Mouse (Mus musculus) lung, embryonic 14.5 days (tissue): Measurements from ENCODE around the gene Pnkp. TPM values are rescaled to one million over a fixed set of nuclear protein-coding genes. Genes with fewer than 3 reads are reported as not detected.
A peak's percentile ranks its signal among the peaks of the same experiment; 100 is the strongest.

Experiments used
- ATAC-seq: fragments of 200-750 bp; cut with Nextera tagmentation; 2 replicates; pipeline ENCODE4 v1.8.0; 2017; ENCODE audit warnings: mild to moderate bottlenecking, moderate TSS enrichment, moderate library complexity; ENCODE audit not compliant: insufficient read depth
- DNase-seq: peaks from one replicate; pipeline ENCODE4 v3.0.0-alpha.2; 2015
- H3K27ac ChIP-seq: fragments of 300-500 bp; sonication (generic); 2 replicates; pipeline ENCODE4 v1.5.1; 2014; ENCODE audit warnings: low read depth, mild to moderate bottlenecking, moderate library complexity
- H3K27me3 ChIP-seq: fragments of 300-500 bp; sonication (generic); 2 replicates; pipeline ENCODE4 v1.6.1; 2014; ENCODE audit warnings: low read length, control low read depth; ENCODE audit not compliant: insufficient read depth
- H3K36me3 ChIP-seq: fragments of 300-500 bp; sonication (generic); 2 replicates; pipeline ENCODE4 v1.6.1; 2014; ENCODE audit warnings: control low read depth; ENCODE audit not compliant: insufficient read depth
- H3K4me1 ChIP-seq: fragments of 300-500 bp; sonication (generic); 2 replicates; pipeline ENCODE4 v1.6.1; 2014; ENCODE audit warnings: antibody characterized with exemption, control low read depth; ENCODE audit not compliant: insufficient read depth
- H3K4me2 ChIP-seq: fragments of 300-500 bp; sonication (generic); 2 replicates; pipeline ENCODE4 v1.6.1; 2014; ENCODE audit warnings: mild to moderate bottlenecking
- H3K4me3 ChIP-seq: fragments of 300-500 bp; sonication (generic); 2 replicates; pipeline ENCODE4 v1.5.1; 2014; ENCODE audit warnings: low read depth, low read length
- H3K9ac ChIP-seq: fragments of 300-500 bp; sonication (generic); 2 replicates; pipeline ENCODE4 v1.6.1; 2014
- H3K9me3 ChIP-seq: fragments of 300-500 bp; sonication (generic); 2 replicates; pipeline ENCODE4 v1.6.1; 2016; ENCODE audit warnings: low read depth, low read length, control low read depth
- CTCF ChIP-seq: IDR thresholded peaks from 2 replicates; pipeline ENCODE4 v1.5.1; 2016; ENCODE audit warnings: antibody characterized with exemption, low read depth
- WGBS: fragments of 180-500 bp; shearing (Covaris S2); extraction: QIAGEN DNeasy Blood & Tissue Kit; methylation state at CpG from one replicate; pipeline ENCODE4 v1.1.7; 2014; 5-methylcytosine and 5-hydroxymethylcytosine counted together
- polyA plus RNA-seq: library from polyadenylated mRNA; unstranded; fragments of >200 nt; fragmentation: Nextera tagmentation; extraction: Ambion mirVana; gene quantifications from 2 replicates; pipeline ENCODE4 v1.2.1, GENCODE M21; 2014

The Pnkp gene
- polyA plus RNA-seq, 1 experiment from 2014 or later, result 30.7 TPM

DNA sequence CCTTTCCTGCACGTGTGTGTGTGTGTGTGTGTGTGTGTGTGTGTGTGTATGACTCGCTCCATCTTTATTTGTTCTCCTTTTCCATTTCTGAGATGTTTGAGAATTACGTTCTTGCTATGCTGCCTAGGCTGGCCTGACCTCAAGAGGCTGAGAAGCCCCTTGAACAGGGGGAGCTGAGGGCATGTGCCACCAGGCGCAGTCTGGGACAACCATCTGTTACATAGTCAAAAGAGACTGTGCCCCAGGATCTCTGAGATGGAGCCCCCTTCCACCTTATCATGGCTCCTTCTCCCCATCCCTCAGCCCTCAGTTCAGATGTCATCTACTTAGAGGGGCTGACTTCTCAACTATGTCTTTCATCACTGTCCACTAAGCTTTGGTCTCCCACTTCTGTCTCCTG is 42.5 kb upstream of the Pnkp start:
- ATAC-seq (no peak), DNase-seq (no peak)
- Histone ChIP-seq H3K27ac (no peak overlapping the region), H3K4me2 (peak overlapping the region; percentile 89), H3K9me3 (no peaks in the 10 kb centered on the region), H3K4me3 (peak overlapping the region; percentile 88; the same call in 1 of the 2 replicates), H3K27me3 (no peaks in the 10 kb centered on the region), H3K36me3 (peaks cover 34% of the 10 kb centered on the region), H3K4me1 (peaks cover 14% of the 10 kb centered on the region), H3K9ac (no peak overlapping the region)
- WGBS, result 87% methylated on average over 4 of the region's 4 CpGs
- TF ChIP-seq CTCF, result no peak

DNA sequence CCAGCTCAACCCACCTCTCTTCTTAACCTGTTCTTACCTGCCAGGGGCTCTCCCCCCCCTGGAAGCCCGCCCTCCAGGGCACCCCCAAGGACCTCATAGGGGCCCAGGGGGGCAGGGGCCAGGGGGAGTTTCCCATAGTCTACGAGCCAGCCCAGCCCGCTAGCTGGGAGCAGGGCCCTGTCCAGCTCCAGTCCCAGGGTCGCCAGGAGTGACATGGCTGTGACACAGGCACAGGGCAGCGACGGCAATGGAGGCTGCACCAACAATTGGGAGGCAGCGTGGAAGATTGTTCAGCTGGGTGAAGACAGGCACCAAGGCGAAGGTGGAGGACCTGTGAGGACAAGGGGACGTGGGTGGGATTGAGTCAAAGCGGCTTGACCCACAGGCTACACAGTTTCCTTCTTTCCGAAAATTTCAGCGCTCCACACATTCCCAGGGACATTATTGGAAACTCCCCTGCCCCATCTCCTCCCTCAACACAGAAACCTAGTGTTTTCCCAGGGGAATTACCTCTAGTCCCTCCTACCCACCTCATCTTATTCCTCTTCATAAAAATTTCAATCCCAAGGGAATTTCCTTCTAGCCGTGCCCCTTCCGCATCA is 41.9 kb upstream of the Pnkp start:
- peak overlapping the region; percentile 33 for H3K9ac ChIP-seq
- WGBS, result 31% methylated on average over 14 of the region's 14 CpGs
- no peak overlapping the region; the same call in 1 of the 2 replicates for H3K27ac ChIP-seq
- DNase-seq (no peak), ATAC-seq (peak; percentile 2; the same call in 1 of the 2 replicates)
- TF ChIP-seq CTCF, result no peak
- no peaks in the 10 kb centered on the region for H3K27me3 ChIP-seq
- peaks cover 38% of the 10 kb centered on the region for H3K36me3 ChIP-seq
- peaks cover 14% of the 10 kb centered on the region for H3K4me1 ChIP-seq
- H3K9me3 ChIP-seq, result no peaks in the 10 kb centered on the region
- peak overlapping the region; percentile 88 for H3K4me3 ChIP-seq
- peak overlapping the region; percentile 89 for H3K4me2 ChIP-seq

GRCm38 (mm10) chr7:44815721-44816469 is 41.0 kb upstream of the Pnkp start, which contains the start of the genes Nup62 and Il4i1:
Gene Nup62, plus strand, starts transcription at chr7:44816088.
Gene Il4i1, plus strand, starts transcription at chr7:44816387.
- Histone ChIP-seq H3K9me3 (no peaks in the 10 kb centered on the region), H3K36me3 (peaks cover 38% of the 10 kb centered on the region), H3K4me3 (peak within 1 kb of the TSS; percentile 88), H3K27me3 (no peaks in the 10 kb centered on the region), H3K9ac (peak within 1 kb of the TSS; percentile 98), H3K4me2 (peak within 1 kb of the TSS; percentile 89), H3K27ac (peak within 1 kb of the TSS; percentile 99), H3K4me1 (peaks cover 14% of the 10 kb centered on the region)
- no peak for TF ChIP-seq CTCF
- DNase-seq (peak; percentile 99), ATAC-seq (peak; percentile 96)
- WGBS, result under 1% methylated on average over 60 of the region's 62 CpGs

GRCm38 (mm10) chr7:44816470-44817021 is 40.4 kb upstream of the Pnkp start, which contains the start of gene Atf5:
Gene Atf5, minus strand, starts transcription at chr7:44816658.
- H3K9ac ChIP-seq, result peak within 1 kb of the TSS; percentile 98
- H3K4me2 ChIP-seq, result peak within 1 kb of the TSS; percentile 89
- peak within 1 kb of the TSS; percentile 99 for H3K27ac ChIP-seq
- H3K4me3 ChIP-seq, result peak within 1 kb of the TSS; percentile 88
- ATAC-seq (peak; percentile 42), DNase-seq (peak; percentile 81)
- H3K9me3 ChIP-seq, result no peaks in the 10 kb centered on the region
- no peaks in the 10 kb centered on the region for H3K27me3 ChIP-seq
- under 1% methylated on average over 53 of the region's 57 CpGs for WGBS
- no peak for TF ChIP-seq CTCF
- H3K36me3 ChIP-seq, result peaks cover 38% of the 10 kb centered on the region
- H3K4me1 ChIP-seq, result peaks cover 14% of the 10 kb centered on the region

GRCm38 (mm10) chr7:44817441-44817840 is 39.5 kb upstream of the Pnkp start:
- Histone ChIP-seq H3K27ac (peak overlapping the region; percentile 99; the same call in 1 of the 2 replicates), H3K9me3 (no peaks in the 10 kb centered on the region), H3K36me3 (peaks cover 32% of the 10 kb centered on the region), H3K27me3 (no peaks in the 10 kb centered on the region), H3K4me2 (peak overlapping the region; percentile 89), H3K4me3 (peak overlapping the region; percentile 88), H3K4me1 (peaks cover 14% of the 10 kb centered on the region), H3K9ac (peak overlapping the region; percentile 98)
- ATAC-seq, result no peak
- no peak for TF ChIP-seq CTCF
- WGBS, result 14% methylated on average over 3 of the region's 3 CpGs
- DNase-seq, result no peak

GRCm38 (mm10) chr7:44818164-44818563 is 38.8 kb upstream of the Pnkp start:
- Histone ChIP-seq H3K4me1 (peaks cover 14% of the 10 kb centered on the region), H3K9ac (peak overlapping the region; percentile 98), H3K27ac (no peak overlapping the region; the same call in 1 of the 2 replicates), H3K36me3 (peaks cover 27% of the 10 kb centered on the region), H3K4me2 (peak overlapping the region; percentile 89), H3K9me3 (no peaks in the 10 kb centered on the region), H3K27me3 (no peaks in the 10 kb centered on the region), H3K4me3 (peak overlapping the region; percentile 88)
- peak; percentile 80 for DNase-seq
- WGBS, result 11% methylated on average over 2 of the region's 2 CpGs
- peak; percentile 58 for TF ChIP-seq CTCF
- ATAC-seq, result no peak

DNA sequence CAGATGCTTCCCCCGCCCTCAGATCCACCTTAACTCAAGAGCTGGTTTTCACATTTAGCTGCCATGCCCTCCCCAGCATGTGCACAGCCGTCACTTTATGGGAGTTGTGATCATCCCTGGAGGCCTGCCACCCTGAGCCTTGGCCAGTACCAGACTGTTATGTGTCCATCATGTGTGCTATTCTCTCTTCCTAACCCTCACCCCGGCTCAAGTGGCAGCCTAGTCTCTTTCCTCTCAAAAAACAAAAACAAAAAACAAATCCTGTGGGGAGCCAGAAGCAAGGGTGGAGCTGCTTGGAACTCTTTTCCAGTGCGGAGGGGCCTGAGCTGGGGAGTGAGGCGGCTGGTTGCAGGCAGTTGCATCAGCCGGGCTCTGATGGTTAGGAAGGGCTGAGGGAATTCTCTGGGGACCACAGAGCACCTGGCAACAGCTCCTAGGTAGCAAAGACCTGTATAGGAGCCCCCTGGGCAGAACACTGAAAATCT is 38.1 kb upstream of the Pnkp start:
- TF ChIP-seq CTCF, result no peak
- peaks cover 14% of the 10 kb centered on the region for H3K4me1 ChIP-seq
- peak overlapping the region; percentile 46; the same call in 1 of the 2 replicates for H3K27ac ChIP-seq
- ATAC-seq (no peak), DNase-seq (no peak)
- H3K36me3 ChIP-seq, result peaks cover 22% of the 10 kb centered on the region
- peak overlapping the region; percentile 88 for H3K4me3 ChIP-seq
- peak overlapping the region; percentile 98 for H3K9ac ChIP-seq
- no peaks in the 10 kb centered on the region for H3K9me3 ChIP-seq
- no peaks in the 10 kb centered on the region for H3K27me3 ChIP-seq
- 26% methylated on average over 6 of the region's 6 CpGs for WGBS
- peak overlapping the region; percentile 89 for H3K4me2 ChIP-seq
